Mouse (Mus musculus): ENCODE measurements around the gene Ctla4. TPM values are rescaled to one million over a fixed set of nuclear protein-coding genes. Genes with fewer than 3 reads are reported as not detected.

Gene Ctla4
- polyA plus RNA-seq (2012): not detected in 2 replicates

GRCm38 (mm10) chr1:60886981-60887380, at the start of gene Ctla4:
Gene Ctla4 (plus strand): TSS chr1:60887000.
- no peaks in the 10 kb centered on the region for H3K27me3 ChIP-seq (ENCODE audit: control insufficient read depth)
- no peaks in the 10 kb centered on the region for H3K4me1 ChIP-seq (ENCODE audit: control insufficient read depth)
- no peak within 1 kb of the TSS for H3K4me3 ChIP-seq (replicated peaks)
- no peaks in the 10 kb centered on the region for H3K9me3 ChIP-seq (ENCODE audit: control insufficient read depth, low read length)
- no peak for TF ChIP-seq GATA1 (IDR thresholded peaks at IDR 0.05; ENCODE audit: low read length)
- TF ChIP-seq TAL1 (IDR thresholded peaks at IDR 0.05; ENCODE audit: low read length): no peak
- no peaks in the 10 kb centered on the region for H3K36me3 ChIP-seq (ENCODE audit: control insufficient read depth)

DNA sequence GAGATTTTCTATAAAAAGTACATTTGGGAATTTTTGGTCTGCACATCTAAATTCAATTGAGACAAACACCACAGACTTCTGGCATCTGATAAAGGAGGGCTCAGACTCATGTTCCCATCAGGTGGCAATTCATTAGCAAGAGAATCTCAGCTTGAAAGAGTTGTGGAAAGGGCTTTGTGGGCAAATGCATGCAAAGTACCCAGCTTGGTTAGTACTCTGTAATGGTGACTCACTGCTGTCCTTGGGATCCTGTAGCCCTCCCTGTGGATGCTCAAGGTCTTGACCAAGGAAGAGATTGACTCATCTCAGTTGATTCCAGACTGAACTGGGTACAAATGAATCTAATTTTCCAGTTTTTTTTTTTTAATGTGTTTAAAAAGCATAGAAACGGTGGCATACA, 47.6 kb upstream of the Ctla4 start:
- H3K36me3 ChIP-seq (ENCODE audit: control insufficient read depth): no peaks in the 10 kb centered on the region
- H3K4me3 ChIP-seq (replicated peaks): no peak overlapping the region
- no peaks in the 10 kb centered on the region for H3K4me1 ChIP-seq (ENCODE audit: control insufficient read depth)
- no peaks in the 10 kb centered on the region for H3K27me3 ChIP-seq (ENCODE audit: control insufficient read depth)
- H3K9me3 ChIP-seq (ENCODE audit: control insufficient read depth, low read length): no peaks in the 10 kb centered on the region
- TF ChIP-seq GATA1 (IDR thresholded peaks at IDR 0.05; ENCODE audit: low read length): no peak
- no peak for TF ChIP-seq TAL1 (IDR thresholded peaks at IDR 0.05; ENCODE audit: low read length)

GRCm38 (mm10) chr1:60845318-60846060, 41.3 kb upstream of the Ctla4 start:
- Histone ChIP-seq H3K27me3 (ENCODE audit: control insufficient read depth) (no peaks in the 10 kb centered on the region), H3K4me1 (ENCODE audit: control insufficient read depth) (no peaks in the 10 kb centered on the region), H3K4me3 (replicated peaks) (no peak overlapping the region), H3K9me3 (ENCODE audit: control insufficient read depth, low read length) (no peaks in the 10 kb centered on the region), H3K36me3 (ENCODE audit: control insufficient read depth) (no peaks in the 10 kb centered on the region)
- TF ChIP-seq TAL1 (IDR thresholded peaks at IDR 0.05; ENCODE audit: low read length) (no peak), GATA1 (IDR thresholded peaks at IDR 0.05; ENCODE audit: low read length) (no peak)

DNA sequence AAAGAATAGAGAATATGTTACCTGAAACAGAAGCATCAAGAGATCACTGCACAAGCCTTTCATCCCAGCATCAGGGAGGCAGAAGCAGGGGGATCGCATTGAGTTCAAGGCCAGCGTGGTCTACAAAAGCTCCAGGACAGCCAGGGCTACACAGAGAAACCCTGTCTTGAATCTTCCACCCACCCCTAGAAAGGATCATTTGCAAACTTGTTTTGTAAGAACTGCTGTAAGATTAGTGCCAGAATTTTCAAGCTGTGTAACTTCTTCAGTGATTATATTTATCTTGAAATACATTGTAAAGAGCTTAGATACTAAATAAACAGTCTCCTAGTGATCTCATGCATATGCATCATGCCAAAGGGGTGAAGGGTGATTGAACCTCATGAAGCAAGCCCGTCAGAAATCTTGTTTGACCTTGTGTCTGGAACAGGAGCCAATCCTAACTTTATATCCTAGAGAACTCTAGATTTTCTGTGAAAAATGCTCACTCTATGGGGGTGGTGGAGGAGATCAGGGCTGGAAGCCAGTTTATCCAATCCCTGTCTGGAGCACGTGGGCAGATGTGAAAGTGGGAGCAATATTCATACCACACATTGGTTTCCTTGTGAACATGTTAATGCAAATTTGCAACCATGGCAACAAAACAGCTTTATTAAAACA, 40.1 kb upstream of the Ctla4 start:
- no peaks in the 10 kb centered on the region for H3K27me3 ChIP-seq (ENCODE audit: control insufficient read depth)
- no peak for TF ChIP-seq GATA1 (IDR thresholded peaks at IDR 0.05; ENCODE audit: low read length)
- no peak for TF ChIP-seq TAL1 (IDR thresholded peaks at IDR 0.05; ENCODE audit: low read length)

DNA sequence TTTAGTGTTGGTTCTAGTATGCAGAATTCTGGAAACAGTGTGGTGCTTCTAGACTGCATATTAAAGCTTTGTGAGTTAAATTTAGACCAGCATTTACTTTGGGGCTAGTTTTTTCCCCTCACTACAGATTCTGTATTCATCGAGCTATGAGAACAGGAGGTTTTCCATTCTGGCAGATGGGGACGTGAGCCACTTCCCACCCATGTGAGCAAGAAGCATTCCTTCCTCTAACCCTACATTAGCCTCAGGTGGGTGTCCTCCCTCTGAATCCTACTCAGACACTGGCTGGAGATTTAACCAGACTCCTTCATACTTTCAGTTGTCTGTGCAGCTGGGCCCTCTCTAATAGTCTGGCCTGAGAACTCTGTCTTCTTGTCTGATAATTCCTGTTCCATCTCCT, 37.7 kb upstream of the Ctla4 start:
- Histone ChIP-seq H3K9me3 (ENCODE audit: control insufficient read depth, low read length) (no peaks in the 10 kb centered on the region), H3K4me1 (ENCODE audit: control insufficient read depth) (no peaks in the 10 kb centered on the region), H3K4me3 (replicated peaks) (no peak overlapping the region), H3K36me3 (ENCODE audit: control insufficient read depth) (no peaks in the 10 kb centered on the region), H3K27me3 (ENCODE audit: control insufficient read depth) (no peaks in the 10 kb centered on the region)
- TF ChIP-seq TAL1 (IDR thresholded peaks at IDR 0.05; ENCODE audit: low read length) (no peak), GATA1 (IDR thresholded peaks at IDR 0.05; ENCODE audit: low read length) (no peak)

More for the DNA sequence above, 40.1 kb upstream of the Ctla4 start:
- Histone ChIP-seq H3K4me3 (replicated peaks) (no peak overlapping the region), H3K9me3 (ENCODE audit: control insufficient read depth, low read length) (no peaks in the 10 kb centered on the region), H3K4me1 (ENCODE audit: control insufficient read depth) (no peaks in the 10 kb centered on the region), H3K36me3 (ENCODE audit: control insufficient read depth) (no peaks in the 10 kb centered on the region)

DNA sequence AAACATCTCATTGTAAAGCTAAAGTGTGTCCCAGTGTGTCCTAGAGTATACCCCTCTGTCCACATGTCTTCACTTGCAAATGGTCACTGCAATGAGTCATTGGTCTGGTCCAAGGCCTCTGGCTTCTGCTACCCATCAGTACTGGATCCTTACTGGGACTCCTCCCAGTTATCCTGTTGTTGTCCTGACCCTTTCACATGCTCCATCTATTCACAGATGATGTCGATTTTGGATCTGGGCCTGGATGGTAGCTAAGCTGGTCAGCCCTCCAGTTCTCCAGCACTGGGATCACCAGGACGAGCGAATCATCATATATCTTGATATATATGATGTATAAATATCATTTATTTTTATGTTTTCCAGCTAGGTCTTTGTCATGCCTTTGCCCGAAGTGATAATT, 37.0 kb upstream of the Ctla4 start:
- Histone ChIP-seq H3K4me1 (ENCODE audit: control insufficient read depth) (no peaks in the 10 kb centered on the region), H3K4me3 (replicated peaks) (no peak overlapping the region), H3K9me3 (ENCODE audit: control insufficient read depth, low read length) (no peaks in the 10 kb centered on the region), H3K36me3 (ENCODE audit: control insufficient read depth) (no peaks in the 10 kb centered on the region), H3K27me3 (ENCODE audit: control insufficient read depth) (no peaks in the 10 kb centered on the region)
- TF ChIP-seq TAL1 (IDR thresholded peaks at IDR 0.05; ENCODE audit: low read length): no peak
- TF ChIP-seq GATA1 (IDR thresholded peaks at IDR 0.05; ENCODE audit: low read length): no peak

- no peaks in the 10 kb centered on the region for H3K4me1 ChIP-seq (ENCODE audit: control insufficient read depth)
Observed at GRCm38 (mm10) chr1:60851041-60851781, 35.6 kb upstream of the Ctla4 start.

GRCm38 (mm10) chr1:60852075-60852769, 34.6 kb upstream of the Ctla4 start:
- Histone ChIP-seq H3K36me3 (ENCODE audit: control insufficient read depth) (no peaks in the 10 kb centered on the region), H3K9me3 (ENCODE audit: control insufficient read depth, low read length) (no peaks in the 10 kb centered on the region), H3K4me3 (replicated peaks) (no peak overlapping the region), H3K27me3 (ENCODE audit: control insufficient read depth) (no peaks in the 10 kb centered on the region), H3K4me1 (ENCODE audit: control insufficient read depth) (no peaks in the 10 kb centered on the region)
- no peak for TF ChIP-seq TAL1 (IDR thresholded peaks at IDR 0.05; ENCODE audit: low read length)

More at GRCm38 (mm10) chr1:60851041-60851781, 35.6 kb upstream of the Ctla4 start:
- TF ChIP-seq TAL1 (IDR thresholded peaks at IDR 0.05; ENCODE audit: low read length) (no peak), GATA1 (IDR thresholded peaks at IDR 0.05; ENCODE audit: low read length) (no peak)
- Histone ChIP-seq H3K36me3 (ENCODE audit: control insufficient read depth) (no peaks in the 10 kb centered on the region), H3K4me3 (replicated peaks) (no peak overlapping the region), H3K9me3 (ENCODE audit: control insufficient read depth, low read length) (no peaks in the 10 kb centered on the region), H3K27me3 (ENCODE audit: control insufficient read depth) (no peaks in the 10 kb centered on the region)

Measured in erythroblast, embryonic 14.5 days (primary cell).